Mouse (Mus musculus): Measurements from ENCODE around the gene Klhl35. TPM values are rescaled to one million over a fixed set of nuclear protein-coding genes. Genes with fewer than 3 reads are reported as not detected.
A peak's percentile ranks its signal among the peaks of the same experiment; 100 is the strongest.

Gene Klhl35
- total RNA-seq, 1 experiment from 2014 or later: not detected

DNA sequence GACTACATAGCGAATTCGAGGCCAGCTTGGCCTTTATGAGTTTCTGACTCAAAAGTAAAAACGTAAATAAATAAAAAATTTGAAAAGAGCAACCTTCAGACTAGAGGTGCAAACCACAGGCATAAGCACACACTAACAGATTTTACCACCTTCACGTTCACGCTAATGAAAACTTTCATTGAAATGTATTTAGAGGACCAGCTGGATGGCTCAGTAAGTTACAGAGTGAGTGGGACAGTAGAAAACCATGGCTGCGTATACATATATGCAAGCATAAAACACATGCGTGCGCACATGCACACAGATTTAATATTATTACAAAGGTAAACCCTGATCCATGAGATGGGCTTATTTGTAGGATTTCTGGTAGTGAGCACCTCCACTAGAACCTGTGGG, 18.1 kb downstream of the Klhl35 start:
- ATAC-seq (replicated peaks; ENCODE audit: low read depth, poor library complexity, severe bottlenecking): no peak

DNA sequence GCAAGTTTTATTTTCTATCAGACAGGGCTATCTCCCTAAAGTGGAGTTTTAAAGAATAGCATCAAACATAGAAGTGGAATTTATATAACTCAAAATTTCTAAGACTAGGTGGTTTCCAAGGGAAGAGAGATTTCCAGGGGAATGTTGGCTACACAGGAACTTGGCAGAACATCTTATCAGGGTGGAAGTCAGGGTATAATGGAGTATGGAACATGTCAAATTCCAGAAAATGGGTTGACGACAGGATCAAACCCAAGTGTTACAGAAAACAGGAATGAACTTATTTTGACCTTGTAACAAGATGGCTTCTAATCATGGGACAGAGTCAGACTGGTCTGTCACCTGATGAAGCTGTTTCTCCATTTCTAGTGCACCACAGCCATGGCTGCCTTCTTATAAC, 18.9 kb downstream of the Klhl35 start:
- ATAC-seq (replicated peaks; ENCODE audit: low read depth, poor library complexity, severe bottlenecking): no peak

- ATAC-seq (replicated peaks; ENCODE audit: low read depth, poor library complexity, severe bottlenecking): no peak
Measured at GRCm38 (mm10) chr7:99489708-99490107, 23.9 kb downstream of the Klhl35 start.

- ATAC-seq (replicated peaks; ENCODE audit: low read depth, poor library complexity, severe bottlenecking): no peak
Measured at GRCm38 (mm10) chr7:99499128-99499527, 33.3 kb downstream of the Klhl35 start.

DNA sequence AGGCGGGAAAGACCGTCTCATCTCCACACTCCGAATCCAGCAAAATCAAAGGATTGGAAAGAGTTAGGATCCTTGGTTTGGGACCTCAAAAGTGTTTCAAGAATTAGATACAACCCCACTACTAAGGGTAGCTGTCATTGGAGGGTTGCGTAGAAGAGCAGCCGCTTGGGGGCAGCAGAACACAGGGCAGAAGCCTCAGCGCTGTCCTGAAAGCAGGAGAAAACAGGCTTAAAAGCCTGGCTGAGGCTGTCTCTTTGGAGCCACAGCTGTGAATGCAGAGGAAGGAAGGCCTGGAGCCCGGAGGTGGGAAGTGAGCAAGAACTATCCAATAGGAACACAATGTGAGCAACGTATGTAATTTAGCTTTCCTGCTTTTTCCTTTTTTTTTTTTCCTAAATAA, 34.4 kb downstream of the Klhl35 start:
- ATAC-seq (replicated peaks; ENCODE audit: low read depth, poor library complexity, severe bottlenecking): peak; percentile 93

DNA sequence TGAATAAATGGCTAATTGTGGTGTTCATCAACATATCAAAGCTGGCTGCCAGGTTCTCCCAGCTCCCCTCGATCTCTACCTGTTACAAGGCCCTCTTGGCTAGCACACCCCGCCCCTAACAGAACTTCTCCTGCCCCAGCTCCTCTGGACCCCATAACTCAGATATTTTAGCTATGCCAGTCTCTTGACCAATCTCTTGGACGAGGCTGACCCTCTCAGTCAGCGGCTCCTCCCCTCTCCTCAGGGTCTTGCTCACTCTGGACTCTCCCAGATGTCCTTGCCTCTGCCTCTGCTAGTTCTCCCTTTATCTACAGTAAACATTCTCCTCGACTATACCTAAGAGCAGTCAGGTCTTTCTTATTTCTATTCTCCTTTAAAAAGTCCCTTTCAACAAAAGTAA, 34.9 kb downstream of the Klhl35 start:
- no peak for ATAC-seq (replicated peaks; ENCODE audit: low read depth, poor library complexity, severe bottlenecking)

GRCm38 (mm10) chr7:99501148-99501547, 35.3 kb downstream of the Klhl35 start:
- no peak for ATAC-seq (replicated peaks; ENCODE audit: low read depth, poor library complexity, severe bottlenecking)

GRCm38 (mm10) chr7:99504556-99504955, 38.8 kb downstream of the Klhl35 start:
- ATAC-seq (replicated peaks; ENCODE audit: low read depth, poor library complexity, severe bottlenecking): no peak

DNA sequence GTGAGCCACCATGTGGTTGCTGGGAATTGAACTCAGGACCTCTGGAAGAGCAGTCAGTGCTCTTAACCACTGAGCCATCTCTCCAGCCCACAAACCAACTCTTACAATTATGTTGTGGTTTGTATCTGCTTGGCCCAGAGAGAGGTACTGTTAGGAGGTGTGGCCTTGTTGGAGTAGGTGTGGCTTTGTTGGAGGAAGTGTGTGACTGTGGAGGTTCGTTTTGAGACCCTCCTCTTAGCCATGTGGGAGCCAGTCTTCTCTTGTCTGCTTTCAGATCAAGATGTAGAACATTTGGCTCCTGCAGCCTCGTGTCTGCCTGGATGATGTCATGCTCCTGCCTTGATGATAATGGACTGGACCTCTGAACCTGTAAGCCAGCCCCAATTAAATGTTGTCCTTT, 42.4 kb downstream of the Klhl35 start:
- ATAC-seq (replicated peaks; ENCODE audit: low read depth, poor library complexity, severe bottlenecking): peak; percentile 62

DNA sequence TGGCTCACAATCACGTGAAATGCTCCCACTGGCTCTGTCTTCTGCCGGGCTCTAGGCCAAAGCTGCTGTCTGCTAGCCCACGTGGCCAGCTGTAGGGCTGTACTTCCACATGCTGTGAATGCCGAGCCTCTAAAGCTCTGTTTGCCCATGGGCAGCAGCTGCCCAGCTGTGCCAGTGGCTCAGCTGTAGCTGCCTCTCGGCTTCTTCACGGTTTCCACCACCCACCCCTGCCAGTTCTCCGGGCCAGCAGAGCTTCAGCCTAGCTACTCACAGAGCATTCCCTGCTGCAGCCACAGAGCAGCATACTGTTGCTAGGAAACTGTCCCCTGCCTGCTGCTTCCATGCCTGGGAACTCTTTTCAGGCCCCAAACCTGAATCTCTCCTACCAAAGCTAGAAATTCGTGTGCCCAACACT, 44.3 kb downstream of the Klhl35 start:
- peak; percentile 33; the same call in 1 of the 2 replicates for ATAC-seq (replicated peaks; ENCODE audit: low read depth, poor library complexity, severe bottlenecking)

DNA sequence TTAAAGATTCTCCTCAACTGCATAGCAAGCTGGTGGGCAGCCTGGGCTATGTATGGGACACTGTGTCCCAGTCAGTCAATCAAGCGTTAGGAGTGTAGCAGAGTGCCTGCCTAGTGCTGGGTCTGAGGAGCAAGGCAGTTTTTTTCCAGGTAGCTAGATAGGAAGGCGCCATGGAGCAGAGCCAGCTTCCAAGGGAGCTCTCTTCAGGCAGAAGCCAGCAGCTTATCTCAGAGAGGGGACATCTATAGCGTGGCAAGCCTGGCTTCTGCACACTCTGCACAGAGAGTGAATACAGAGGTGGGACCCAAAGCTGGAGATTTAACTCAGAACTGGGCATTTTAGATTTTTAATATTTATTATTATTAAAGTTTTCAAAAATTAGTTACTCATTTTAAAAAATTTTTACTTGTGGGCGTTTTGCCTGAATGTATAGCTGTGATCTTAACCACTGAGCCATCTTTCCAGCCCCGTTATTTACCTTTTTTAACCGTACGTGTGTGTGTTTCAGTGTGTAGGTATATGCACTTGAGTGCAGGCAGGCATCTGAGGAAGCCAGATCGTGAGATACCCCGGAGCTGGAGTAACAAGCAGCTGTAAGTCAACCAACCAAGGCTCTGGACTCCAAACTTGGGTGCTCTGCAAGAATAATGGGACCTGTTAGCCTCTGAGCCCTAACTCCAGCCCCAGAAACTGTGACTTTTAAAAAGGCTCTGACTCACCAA, 50.4 kb downstream of the Klhl35 start:
- ATAC-seq (replicated peaks; ENCODE audit: low read depth, poor library complexity, severe bottlenecking): 0 out of 2 replicates have a peak, but pooled peaks have one; percentile 29

- 0 out of 2 replicates have a peak, but pooled peaks have one; percentile 11 for ATAC-seq (replicated peaks; ENCODE audit: low read depth, poor library complexity, severe bottlenecking)
Measured at GRCm38 (mm10) chr7:99516814-99517157, 51.0 kb downstream of the Klhl35 start.

DNA sequence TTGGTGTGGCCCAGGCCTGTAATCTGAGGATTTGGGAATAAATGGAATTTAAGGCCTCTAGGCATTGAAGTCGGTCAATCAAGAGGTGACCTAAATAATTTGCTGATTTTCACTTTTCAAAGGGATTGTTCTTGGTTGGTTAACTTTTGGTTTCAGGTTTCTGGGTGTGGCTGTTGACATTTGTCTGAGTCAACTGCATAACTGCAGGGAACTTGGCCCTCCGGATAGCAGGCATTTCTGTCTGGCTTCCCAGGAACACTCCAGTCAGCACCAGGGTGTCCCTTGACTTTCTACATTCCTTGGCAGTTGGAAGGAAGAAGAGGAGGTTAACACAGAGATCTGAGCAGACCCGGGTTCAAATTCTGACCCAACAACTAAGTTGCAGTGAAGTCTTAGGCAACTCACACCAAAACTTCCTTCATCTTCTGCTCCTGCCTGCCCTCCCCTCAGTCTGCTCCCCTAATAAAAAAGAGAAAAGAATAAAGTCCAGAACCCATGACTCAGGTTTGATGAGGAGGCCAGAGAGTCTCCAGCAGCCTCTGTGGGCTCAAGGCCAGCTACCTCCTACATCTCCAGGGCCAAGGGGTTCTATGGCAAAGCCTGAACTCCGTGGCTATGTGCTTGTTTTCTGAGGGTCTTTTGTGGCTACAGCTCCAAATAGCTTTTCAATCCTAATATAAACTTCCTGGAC, 53.3 kb downstream of the Klhl35 start:
- no peak for ATAC-seq (replicated peaks; ENCODE audit: low read depth, poor library complexity, severe bottlenecking)

GRCm38 (mm10) chr7:99523121-99523520, 57.3 kb downstream of the Klhl35 start:
- no peak for ATAC-seq (replicated peaks; ENCODE audit: low read depth, poor library complexity, severe bottlenecking)

Other genes with a start within 250 kb of the Klhl35 start
- 0.46 TPM in 1 of 2 replicates, not detected in the other for gene Mogat2, start 227.4 kb upstream of the Klhl35 start, total RNA-seq (2017)
- gene Map6, start 198.6 kb upstream of the Klhl35 start, total RNA-seq (2017): not detected in 2 replicates
- gene Serpinh1, start 112.8 kb upstream of the Klhl35 start, total RNA-seq (2017): 0.14 TPM in 1 of 2 replicates, not detected in the other
- gene Gdpd5, start 84.6 kb upstream of the Klhl35 start, total RNA-seq (2017): not detected in 2 replicates
- 1,801 and 2,134 TPM in 2 replicates for gene Rps3, start 17.7 kb downstream of the Klhl35 start, total RNA-seq (2017)
- 45.4 and 48.7 TPM in 2 replicates for gene Arrb1, start 69.5 kb downstream of the Klhl35 start, total RNA-seq (2017)
- 0.34 TPM in 1 of 2 replicates, not detected in the other for gene Tpbgl, start 161.1 kb downstream of the Klhl35 start, total RNA-seq (2017)
- gene Slco2b1, start 245.3 kb downstream of the Klhl35 start, total RNA-seq (2017): 0.09 and 0.53 TPM in 2 replicates